Comparison of ENCODE assay signal across 23 mouse cellular contexts in genomic region chr17:26887926-26888325, GRCm38 (mm10). TPM values are rescaled to one million over a fixed set of nuclear protein-coding genes. Genes with fewer than 3 reads are reported as not detected.
DNase-seq lines count a peak whose midpoint lies in the region; ATAC-seq lines count a peak whose summit lies in the region.
"Had no signal": no experiment of that assay in that cellular context is flagged by ENCODE, and none has a peak within 500 bp of the region (broad histone marks: within the 10 kb centered on the region; RNA-seq: fewer than 3 reads in every experiment).

No protein-coding gene starts in this region.

- H3K4me3 ChIP-seq in heart, embryonic 11.5 days (ENCODE audit: low read depth, low read length): no peak overlapping the region
- no peak overlapping the region for H3K4me3 ChIP-seq in kidney, embryonic 16.5 days (ENCODE audit: low read length)
- H3K4me3 ChIP-seq in intestine, embryonic 15.5 days (replicated peaks): no peak overlapping the region
- H3K4me3 ChIP-seq: kidney, embryonic 15.5 days; megakaryocyte, embryonic 14.5 days had no signal

- no peaks in the 10 kb centered on the region for H3K36me3 ChIP-seq in heart, embryonic 11.5 days (ENCODE audit: control insufficient read depth, insufficient read depth, low read length)
- H3K36me3 ChIP-seq in kidney, embryonic 16.5 days (ENCODE audit: insufficient read depth, low read length): no peaks in the 10 kb centered on the region
- H3K36me3 ChIP-seq in intestine, embryonic 15.5 days: no peaks in the 10 kb centered on the region
- H3K36me3 ChIP-seq: kidney, embryonic 15.5 days had no signal

- no peak overlapping the region for H3K27ac ChIP-seq in heart, embryonic 11.5 days (ENCODE audit: low read depth, low read length)
- no peak overlapping the region for H3K27ac ChIP-seq in kidney, embryonic 16.5 days (ENCODE audit: low read length)
- no peak overlapping the region for H3K27ac ChIP-seq in intestine, embryonic 15.5 days
- H3K27ac ChIP-seq: kidney, embryonic 15.5 days had no signal

- H3K9ac ChIP-seq in heart, embryonic 11.5 days (ENCODE audit: low read depth, low read length): no peak overlapping the region
- no peak overlapping the region for H3K9ac ChIP-seq in kidney, embryonic 16.5 days (replicated peaks; ENCODE audit: low read length)
- no peak overlapping the region for H3K9ac ChIP-seq in intestine, embryonic 15.5 days
- H3K9ac ChIP-seq: kidney, embryonic 15.5 days had no signal

- no peak overlapping the region for H3K4me2 ChIP-seq in heart, embryonic 11.5 days
- no peak overlapping the region for H3K4me2 ChIP-seq in kidney, embryonic 16.5 days (replicated peaks; ENCODE audit: low read depth, low read length)
- H3K4me2 ChIP-seq in intestine, embryonic 15.5 days (replicated peaks): no peak overlapping the region
- H3K4me2 ChIP-seq: kidney, embryonic 15.5 days had no signal

- DNase-seq in heart, adult 11 months: peak; percentile 95
- peak; percentile 25 to 31 for DNase-seq in kidney, postnatal 4 days
- peak; percentile 97 for DNase-seq in NIH3T3 (ENCODE audit: low read depth)
- peak; percentile 58 for DNase-seq in heart, postnatal 4 days
- DNase-seq: cerebellum, adult 8-10 months; gastrocnemius, postnatal 14 days; layer of hippocampus, adult 9-11 months; liver; lung, adult 2 months; right cerebral cortex, postnatal 4 days; thymus, adult 18-20 months had no signal

- 13% methylated on average over 3 of the region's 3 CpGs for WGBS in heart, embryonic 11.5 days (ENCODE audit: insufficient replicate concordance)
- WGBS in kidney, embryonic 16.5 days: 22% methylated on average over 3 of the region's 3 CpGs
- WGBS in intestine, embryonic 15.5 days: 26% methylated on average over 3 of the region's 3 CpGs

- peaks cover 51% of the 10 kb centered on the region for H3K4me1 ChIP-seq in heart, embryonic 11.5 days (ENCODE audit: control insufficient read depth, insufficient read depth, low read length)
- H3K4me1 ChIP-seq in kidney, embryonic 16.5 days (ENCODE audit: insufficient read depth, low read length): peaks cover 20% of the 10 kb centered on the region
- H3K4me1 ChIP-seq in intestine, embryonic 15.5 days (replicated peaks): peaks cover 19% of the 10 kb centered on the region

- no peak for ATAC-seq in heart, embryonic 11.5 days (replicated peaks; ENCODE audit: insufficient number of reproducible peaks, low FRiP score, low TSS enrichment)
- ATAC-seq in kidney, embryonic 16.5 days (ENCODE audit: low FRiP score, low TSS enrichment): no peak
- ATAC-seq in intestine, embryonic 15.5 days: no peak
- ATAC-seq: inflammation-experienced regulatory T-cells, adult 6 months had no signal

- no peaks in the 10 kb centered on the region for H3K27me3 ChIP-seq in heart, embryonic 11.5 days (ENCODE audit: control insufficient read depth, insufficient read depth, low read length)
- no peaks in the 10 kb centered on the region for H3K27me3 ChIP-seq in kidney, embryonic 16.5 days (ENCODE audit: insufficient read depth, low read length)
- H3K27me3 ChIP-seq in intestine, embryonic 15.5 days (replicated peaks): no peaks in the 10 kb centered on the region; the same call in 1 of the 2 replicates

- H3K9me3 ChIP-seq in heart, embryonic 11.5 days (replicated peaks; ENCODE audit: control insufficient read depth, low read length): no peaks in the 10 kb centered on the region
- H3K9me3 ChIP-seq in kidney, embryonic 16.5 days (ENCODE audit: low read length): no peaks in the 10 kb centered on the region
- H3K9me3 ChIP-seq in intestine, embryonic 15.5 days: no peaks in the 10 kb centered on the region
- H3K9me3 ChIP-seq: G1E; kidney, embryonic 15.5 days; megakaryocyte, embryonic 14.5 days had no signal

RNA-seq across cellular contexts. Expression of gene Kifc5b, which starts 29.0 kb away (rescaled TPM):
- polyA plus RNA-seq in heart, embryonic 11.5 days (2014; fragmentation: Nextera tagmentation; extraction: Ambion mirVana): 6.3 and 6.9 TPM in 2 replicates
- polyA plus RNA-seq in kidney, embryonic 16.5 days (2015; fragmentation: Nextera tagmentation; extraction: Ambion mirVana): 8.2 and 10.8 TPM in 2 replicates
- total RNA-seq in heart, postnatal 4 days (2021): 10 to 100 TPM; 15.0 to 15.2 TPM
- 5.1 and 6.5 TPM in 2 replicates for polyA plus RNA-seq in intestine, embryonic 15.5 days (2015; fragmentation: Nextera tagmentation; extraction: Ambion mirVana)

RNA-seq across cellular contexts. Expression of gene Nkx2-5, which starts 43.1 kb away (rescaled TPM):
- polyA plus RNA-seq in heart, embryonic 11.5 days (2014; fragmentation: Nextera tagmentation; extraction: Ambion mirVana): 157 and 159 TPM in 2 replicates
- polyA plus RNA-seq in kidney, embryonic 16.5 days (2015; fragmentation: Nextera tagmentation; extraction: Ambion mirVana): not detected in 2 replicates
- total RNA-seq in heart, postnatal 4 days (2021): 100 to 1,000 TPM; 123 to 128 TPM
- polyA plus RNA-seq in intestine, embryonic 15.5 days (2015; fragmentation: Nextera tagmentation; extraction: Ambion mirVana): 0.14 TPM in 1 of 2 replicates, not detected in the other
- total RNA-seq: G1E; gastrocnemius, postnatal 14 days; monocyte, adult 5-6 weeks had no signal
- polyA plus RNA-seq: frontal cortex, adult 2 months; G1E; hindbrain, embryonic 11.5 days; inflammation-experienced regulatory T-cells, adult 6 months; kidney, embryonic 15.5 days; neural tube, embryonic 14.5 days; urinary bladder, adult 2 months had no signal

RNA-seq across cellular contexts. Expression of gene Phf1, which starts 44.9 kb away (rescaled TPM):
- polyA plus RNA-seq in heart, embryonic 11.5 days (2014; fragmentation: Nextera tagmentation; extraction: Ambion mirVana): 5.7 and 5.9 TPM in 2 replicates
- 9.3 and 9.4 TPM in 2 replicates for polyA plus RNA-seq in kidney, embryonic 16.5 days (2015; fragmentation: Nextera tagmentation; extraction: Ambion mirVana)
- total RNA-seq in heart, postnatal 4 days (2021): 1 to 10 TPM; 9.9 to 10.0 TPM
- 6.6 and 6.9 TPM in 2 replicates for polyA plus RNA-seq in intestine, embryonic 15.5 days (2015; fragmentation: Nextera tagmentation; extraction: Ambion mirVana)

RNA-seq across cellular contexts. Expression of gene Cuta, which starts 51.4 kb away (rescaled TPM):
- polyA plus RNA-seq in heart, embryonic 11.5 days (2014; fragmentation: Nextera tagmentation; extraction: Ambion mirVana): 134 and 145 TPM in 2 replicates
- polyA plus RNA-seq in kidney, embryonic 16.5 days (2015; fragmentation: Nextera tagmentation; extraction: Ambion mirVana): 187 and 203 TPM in 2 replicates
- total RNA-seq in heart, postnatal 4 days (2021): 100 to 1,000 TPM in 1 of 2 experiments, 10 to 100 TPM in 1; 97.2 to 106 TPM
- 246 and 261 TPM in 2 replicates for polyA plus RNA-seq in intestine, embryonic 15.5 days (2015; fragmentation: Nextera tagmentation; extraction: Ambion mirVana)

RNA-seq across cellular contexts. Expression of gene Syngap1, which starts 53.1 kb away (rescaled TPM):
- polyA plus RNA-seq in heart, embryonic 11.5 days (2014; fragmentation: Nextera tagmentation; extraction: Ambion mirVana): 2.9 and 3.7 TPM in 2 replicates
- 1.1 and 2.2 TPM in 2 replicates for polyA plus RNA-seq in kidney, embryonic 16.5 days (2015; fragmentation: Nextera tagmentation; extraction: Ambion mirVana)
- 10 to 100 TPM; 12.6 to 13.4 TPM for total RNA-seq in heart, postnatal 4 days (2021)
- polyA plus RNA-seq in intestine, embryonic 15.5 days (2015; fragmentation: Nextera tagmentation; extraction: Ambion mirVana): 1.2 and 1.6 TPM in 2 replicates
- polyA plus RNA-seq: inflammation-experienced regulatory T-cells, adult 6 months had no signal

Comparison
In these comparisons a context has a peak if more than half of its experiments do, and no peak if none do; other contexts are left out.
1. DNase-seq: peak in every context shown above with its lines; median percentile 97 in NIH3T3; 95 in heart, adult 11 months; 58 in heart, postnatal 4 days; 28 in kidney, postnatal 4 days.
2. RNA of gene Nkx2-5, which starts 43.1 kb away (polyA plus RNA-seq): 157 to 159 TPM in heart, embryonic 11.5 days; 0.14 TPM in intestine, embryonic 15.5 days and not detected in kidney, embryonic 16.5 days; every median in the first group is over 100 times any median in the second.